Mouse (Mus musculus): Measurements from ENCODE around the gene Gm42906. TPM values are rescaled to one million over a fixed set of nuclear protein-coding genes. Genes with fewer than 3 reads are reported as not detected.
A peak's percentile ranks its signal among the peaks of the same experiment; 100 is the strongest.

The Gm42906 gene
- polyA plus RNA-seq, 1 experiment from 2014 or later = not detected

GRCm38 (mm10) chr5:151046131-151046530 is 381.8 kb downstream of the Gm42906 start:
- Histone ChIP-seq H3K9ac (replicated peaks; ENCODE audit: low read depth, low read length) (no peak overlapping the region), H3K4me1 (replicated peaks; ENCODE audit: control insufficient read depth, insufficient read depth, low read length) (no peaks in the 10 kb centered on the region), H3K27ac (ENCODE audit: low read length) (no peak overlapping the region), H3K9me3 (ENCODE audit: control insufficient read depth, low read length) (no peaks in the 10 kb centered on the region), H3K27me3 (replicated peaks; ENCODE audit: control insufficient read depth, insufficient read depth, low read length) (no peaks in the 10 kb centered on the region), H3K4me3 (replicated peaks; ENCODE audit: low read length) (no peak overlapping the region), H3K4me2 (ENCODE audit: low read length) (no peak overlapping the region), H3K36me3 (ENCODE audit: control insufficient read depth, insufficient read depth) (no peaks in the 10 kb centered on the region)
- WGBS = 77% methylated on average over 6 of the region's 6 CpGs
- ATAC-seq = no peak

GRCm38 (mm10) chr5:151042911-151043310 is 385.1 kb downstream of the Gm42906 start:
- H3K4me1 ChIP-seq (replicated peaks; ENCODE audit: control insufficient read depth, insufficient read depth, low read length) = no peaks in the 10 kb centered on the region
- 95% methylated on average over 5 of the region's 5 CpGs for WGBS
- ATAC-seq = no peak
- no peak overlapping the region for H3K9ac ChIP-seq (replicated peaks; ENCODE audit: low read depth, low read length)
- H3K4me2 ChIP-seq (ENCODE audit: low read length) = no peak overlapping the region
- no peaks in the 10 kb centered on the region for H3K27me3 ChIP-seq (replicated peaks; ENCODE audit: control insufficient read depth, insufficient read depth, low read length)
- H3K36me3 ChIP-seq (ENCODE audit: control insufficient read depth, insufficient read depth) = no peaks in the 10 kb centered on the region
- H3K9me3 ChIP-seq (ENCODE audit: control insufficient read depth, low read length) = no peaks in the 10 kb centered on the region
- no peak overlapping the region for H3K27ac ChIP-seq (ENCODE audit: low read length)
- H3K4me3 ChIP-seq (replicated peaks; ENCODE audit: low read length) = no peak overlapping the region

GRCm38 (mm10) chr5:151037871-151038270 is 390.1 kb downstream of the Gm42906 start:
- Histone ChIP-seq H3K9me3 (ENCODE audit: control insufficient read depth, low read length) (no peaks in the 10 kb centered on the region), H3K4me2 (ENCODE audit: low read length) (no peak overlapping the region), H3K36me3 (ENCODE audit: control insufficient read depth, insufficient read depth) (no peaks in the 10 kb centered on the region), H3K4me1 (replicated peaks; ENCODE audit: control insufficient read depth, insufficient read depth, low read length) (no peaks in the 10 kb centered on the region), H3K27ac (ENCODE audit: low read length) (no peak overlapping the region), H3K4me3 (replicated peaks; ENCODE audit: low read length) (no peak overlapping the region), H3K9ac (replicated peaks; ENCODE audit: low read depth, low read length) (no peak overlapping the region), H3K27me3 (replicated peaks; ENCODE audit: control insufficient read depth, insufficient read depth, low read length) (no peaks in the 10 kb centered on the region)
- 45% methylated on average over 7 of the region's 7 CpGs for WGBS
- ATAC-seq = 0 out of 2 replicates have a peak, but pooled peaks have one; percentile 31

GRCm38 (mm10) chr5:151034715-151035512 is 393.0 kb downstream of the Gm42906 start:
- no peaks in the 10 kb centered on the region for H3K27me3 ChIP-seq (replicated peaks; ENCODE audit: control insufficient read depth, insufficient read depth, low read length)
- H3K4me3 ChIP-seq (replicated peaks; ENCODE audit: low read length) = no peak overlapping the region
- no peak for ATAC-seq
- H3K27ac ChIP-seq (ENCODE audit: low read length) = no peak overlapping the region
- H3K36me3 ChIP-seq (ENCODE audit: control insufficient read depth, insufficient read depth) = no peaks in the 10 kb centered on the region
- no peaks in the 10 kb centered on the region for H3K4me1 ChIP-seq (replicated peaks; ENCODE audit: control insufficient read depth, insufficient read depth, low read length)
- H3K9ac ChIP-seq (replicated peaks; ENCODE audit: low read depth, low read length) = no peak overlapping the region
- 60% methylated on average over 9 of the region's 9 CpGs for WGBS
- no peaks in the 10 kb centered on the region for H3K9me3 ChIP-seq (ENCODE audit: control insufficient read depth, low read length)
- no peak overlapping the region for H3K4me2 ChIP-seq (ENCODE audit: low read length)

GRCm38 (mm10) chr5:151028906-151029305 is 399.1 kb downstream of the Gm42906 start:
- H3K36me3 ChIP-seq (ENCODE audit: control insufficient read depth, insufficient read depth) = no peaks in the 10 kb centered on the region
- no peaks in the 10 kb centered on the region for H3K9me3 ChIP-seq (ENCODE audit: control insufficient read depth, low read length)
- peaks cover 17% of the 10 kb centered on the region for H3K4me1 ChIP-seq (replicated peaks; ENCODE audit: control insufficient read depth, insufficient read depth, low read length)
- no peaks in the 10 kb centered on the region for H3K27me3 ChIP-seq (replicated peaks; ENCODE audit: control insufficient read depth, insufficient read depth, low read length)
- WGBS = 41% methylated on average over 6 of the region's 6 CpGs
- H3K9ac ChIP-seq (replicated peaks; ENCODE audit: low read depth, low read length) = no peak overlapping the region
- H3K4me3 ChIP-seq (replicated peaks; ENCODE audit: low read length) = no peak overlapping the region
- H3K27ac ChIP-seq (ENCODE audit: low read length) = no peak overlapping the region
- H3K4me2 ChIP-seq (ENCODE audit: low read length) = no peak overlapping the region
- ATAC-seq = no peak

GRCm38 (mm10) chr5:151027171-151027570 is 400.8 kb downstream of the Gm42906 start:
- no peaks in the 10 kb centered on the region for H3K9me3 ChIP-seq (ENCODE audit: control insufficient read depth, low read length)
- no peak overlapping the region for H3K4me2 ChIP-seq (ENCODE audit: low read length)
- H3K27ac ChIP-seq (ENCODE audit: low read length) = peak overlapping the region; percentile 47; the same call in 1 of the 2 replicates
- WGBS = 17% methylated on average over 7 of the region's 7 CpGs
- no peaks in the 10 kb centered on the region for H3K27me3 ChIP-seq (replicated peaks; ENCODE audit: control insufficient read depth, insufficient read depth, low read length)
- H3K4me1 ChIP-seq (replicated peaks; ENCODE audit: control insufficient read depth, insufficient read depth, low read length) = peaks cover 29% of the 10 kb centered on the region
- no peak overlapping the region for H3K4me3 ChIP-seq (replicated peaks; ENCODE audit: low read length)
- H3K9ac ChIP-seq (replicated peaks; ENCODE audit: low read depth, low read length) = no peak overlapping the region
- ATAC-seq = peak; percentile 83
- no peaks in the 10 kb centered on the region for H3K36me3 ChIP-seq (ENCODE audit: control insufficient read depth, insufficient read depth)

- no peak for ATAC-seq
- H3K9ac ChIP-seq (replicated peaks; ENCODE audit: low read depth, low read length) = no peak overlapping the region
- no peak overlapping the region for H3K4me2 ChIP-seq (ENCODE audit: low read length)
- 97% methylated on average over 4 of the region's 4 CpGs for WGBS
- H3K36me3 ChIP-seq (ENCODE audit: control insufficient read depth, insufficient read depth) = no peaks in the 10 kb centered on the region
- H3K27me3 ChIP-seq (replicated peaks; ENCODE audit: control insufficient read depth, insufficient read depth, low read length) = no peaks in the 10 kb centered on the region
- no peaks in the 10 kb centered on the region for H3K9me3 ChIP-seq (ENCODE audit: control insufficient read depth, low read length)
- H3K4me3 ChIP-seq (replicated peaks; ENCODE audit: low read length) = no peak overlapping the region
- H3K4me1 ChIP-seq (replicated peaks; ENCODE audit: control insufficient read depth, insufficient read depth, low read length) = peaks cover 29% of the 10 kb centered on the region
- H3K27ac ChIP-seq (ENCODE audit: low read length) = no peak overlapping the region
Observed at GRCm38 (mm10) chr5:151026069-151026468, 401.9 kb downstream of the Gm42906 start.

- Histone ChIP-seq H3K4me2 (ENCODE audit: low read length) (no peak overlapping the region), H3K27me3 (replicated peaks; ENCODE audit: control insufficient read depth, insufficient read depth, low read length) (no peaks in the 10 kb centered on the region), H3K9ac (replicated peaks; ENCODE audit: low read depth, low read length) (no peak overlapping the region), H3K4me3 (replicated peaks; ENCODE audit: low read length) (no peak overlapping the region), H3K4me1 (replicated peaks; ENCODE audit: control insufficient read depth, insufficient read depth, low read length) (peaks cover 29% of the 10 kb centered on the region), H3K27ac (ENCODE audit: low read length) (no peak overlapping the region), H3K36me3 (ENCODE audit: control insufficient read depth, insufficient read depth) (no peaks in the 10 kb centered on the region), H3K9me3 (ENCODE audit: control insufficient read depth, low read length) (no peaks in the 10 kb centered on the region)
- WGBS = 83% methylated on average over 2 of the region's 2 CpGs
- no peak for ATAC-seq
Observed at GRCm38 (mm10) chr5:151024483-151024882, 403.5 kb downstream of the Gm42906 start.

- H3K4me1 ChIP-seq (replicated peaks; ENCODE audit: control insufficient read depth, insufficient read depth, low read length) = peaks cover 26% of the 10 kb centered on the region
- no peaks in the 10 kb centered on the region for H3K9me3 ChIP-seq (ENCODE audit: control insufficient read depth, low read length)
- 10% methylated on average over 8 of the region's 8 CpGs for WGBS
- no peak overlapping the region for H3K4me3 ChIP-seq (replicated peaks; ENCODE audit: low read length)
- H3K27me3 ChIP-seq (replicated peaks; ENCODE audit: control insufficient read depth, insufficient read depth, low read length) = no peaks in the 10 kb centered on the region
- peak overlapping the region; percentile 51 for H3K27ac ChIP-seq (ENCODE audit: low read length)
- H3K9ac ChIP-seq (replicated peaks; ENCODE audit: low read depth, low read length) = no peak overlapping the region
- ATAC-seq = peak; percentile 46; the same call in 1 of the 2 replicates
- no peaks in the 10 kb centered on the region for H3K36me3 ChIP-seq (ENCODE audit: control insufficient read depth, insufficient read depth)
- H3K4me2 ChIP-seq (ENCODE audit: low read length) = peak overlapping the region; percentile 18
Observed at GRCm38 (mm10) chr5:151023461-151023860, 404.5 kb downstream of the Gm42906 start.

All from forebrain, embryonic 16.5 days (tissue).